7 mouse cellular contexts compared by ENCODE assay signal in genomic region chr8:77535026-77535595, GRCm38 (mm10). TPM values are rescaled to one million over a fixed set of nuclear protein-coding genes. Genes with fewer than 3 reads are reported as not detected.
DNase-seq lines count a peak whose midpoint lies in the region; ATAC-seq and TF ChIP-seq lines count a peak whose summit lies in the region.

No protein-coding gene starts in this region.

- H3K9ac ChIP-seq in lung, postnatal 0 days (replicated peaks; ENCODE audit: low read depth): no peak overlapping the region

- TF ChIP-seq POLR2A in small intestine, adult 2 months (IDR thresholded peaks at IDR 0.05; ENCODE audit: low read depth, low read length): no peak

- DNase-seq in MN1 (ENCODE audit: low spot score): peak; percentile 74
- peak; percentile 72 for DNase-seq in cerebellum, adult 9-11 months
- DNase-seq in gastrocnemius, postnatal 14 days: peak; percentile 45
- peak; percentile 68 for DNase-seq in kidney, postnatal 14 days
- DNase-seq in lung, postnatal 0 days (ENCODE audit: low spot score): peak; percentile 52

- ATAC-seq in CD4-positive, CD25-positive, alpha-beta regulatory T cell, adult 4 months: peak; percentile 86
- peak; percentile 35 for ATAC-seq in lung, postnatal 0 days

- no peak overlapping the region for H3K4me3 ChIP-seq in lung, postnatal 0 days (ENCODE audit: low read depth, low read length)
- H3K4me3 ChIP-seq in small intestine, adult 2 months (ENCODE audit: low read depth, low read length): no peak overlapping the region

- intact Hi-C loops in gastrocnemius, postnatal 14 days (cut with DNase I; ENCODE audit: low total_unique reads): loop anchor here (1.0 kb wide), 1 partner anchor 116 kb away; no protein-coding TSS in a partner anchor

- H3K4me1 ChIP-seq in lung, postnatal 0 days (ENCODE audit: insufficient read depth, low read depth, low read length): no peaks in the 10 kb centered on the region
- no peaks in the 10 kb centered on the region for H3K4me1 ChIP-seq in small intestine, adult 2 months (ENCODE audit: control insufficient read depth, insufficient read depth, insufficient read length, low read length)

- H3K27me3 ChIP-seq in lung, postnatal 0 days (replicated peaks; ENCODE audit: insufficient read depth, low read length): no peaks in the 10 kb centered on the region
- no peaks in the 10 kb centered on the region; the same call in 1 of the 2 replicates for H3K27me3 ChIP-seq in small intestine, adult 2 months (ENCODE audit: control insufficient read depth, insufficient read depth, low read length)

- WGBS in lung, postnatal 0 days: 74% methylated on average over 5 of the region's 5 CpGs
- 36% methylated on average over 5 of the region's 5 CpGs for WGBS in small intestine, adult 2 months

- no peak overlapping the region for H3K27ac ChIP-seq in lung, postnatal 0 days (ENCODE audit: low read length)
- H3K27ac ChIP-seq in small intestine, adult 2 months (ENCODE audit: insufficient read depth, low read depth, low read length): no peak overlapping the region

- H3K9me3 ChIP-seq in lung, postnatal 0 days (ENCODE audit: low read length): no peaks in the 10 kb centered on the region

- peak; percentile 86 for TF ChIP-seq CTCF in lung, postnatal 0 days (IDR thresholded peaks at IDR 0.05)
- TF ChIP-seq CTCF in small intestine, adult 2 months (IDR thresholded peaks at IDR 0.05; ENCODE audit: extremely low read depth, insufficient read length, insufficient replicate concordance, low read depth, low read length): peak; percentile 39; the same call in 1 of the 2 replicates

- no peak for TF ChIP-seq EP300 in lung, postnatal 0 days (IDR thresholded peaks at IDR 0.05)

- no peaks in the 10 kb centered on the region for H3K36me3 ChIP-seq in lung, postnatal 0 days (ENCODE audit: insufficient read depth, low read length)
- H3K36me3 ChIP-seq in small intestine, adult 2 months (ENCODE audit: control insufficient read depth, insufficient read depth, low read length): no peaks in the 10 kb centered on the region

- no peak overlapping the region for H3K4me2 ChIP-seq in lung, postnatal 0 days (replicated peaks; ENCODE audit: low read depth, low read length)

RNA-seq across cellular contexts. Expression of gene Prmt9, which starts 14.1 kb away (rescaled TPM):
- 10 to 100 TPM; 12.9 to 14.6 TPM for polyA plus RNA-seq in CD4-positive, CD25-positive, alpha-beta regulatory T cell, adult 4 months (2017; shearing (Covaris generic))
- 1 to 10 TPM; 9.0 to 9.1 TPM for total RNA-seq in gastrocnemius, postnatal 14 days (2021)
- 10.8 and 11.6 TPM in 2 replicates for polyA plus RNA-seq in lung, postnatal 0 days (2015; fragmentation: Nextera tagmentation; extraction: Ambion mirVana)
- 1.8 and 4.3 TPM in 2 replicates for polyA plus RNA-seq in small intestine, adult 2 months (2012; rRNA removed)

RNA-seq across cellular contexts. Expression of gene Arhgap10, which starts 17.4 kb away (rescaled TPM):
- polyA plus RNA-seq in CD4-positive, CD25-positive, alpha-beta regulatory T cell, adult 4 months (2017; shearing (Covaris generic)): 1 to 10 TPM; 2.3 to 3.5 TPM
- total RNA-seq in gastrocnemius, postnatal 14 days (2021): 10 to 100 TPM; 43.3 to 50.0 TPM
- 14.9 and 15.9 TPM in 2 replicates for polyA plus RNA-seq in lung, postnatal 0 days (2015; fragmentation: Nextera tagmentation; extraction: Ambion mirVana)
- polyA plus RNA-seq in small intestine, adult 2 months (2012; rRNA removed): 3.4 and 4.0 TPM in 2 replicates
